Mouse (Mus musculus): ENCODE data around the gene Lamtor2. TPM values are rescaled to one million over a fixed set of nuclear protein-coding genes. Genes with fewer than 3 reads are reported as not detected.
A peak's percentile ranks its signal among the peaks of the same experiment; 100 is the strongest.

Lamtor2 gene
- polyA plus RNA-seq, 1 experiment from 2014 or later, result 107 TPM

DNA sequence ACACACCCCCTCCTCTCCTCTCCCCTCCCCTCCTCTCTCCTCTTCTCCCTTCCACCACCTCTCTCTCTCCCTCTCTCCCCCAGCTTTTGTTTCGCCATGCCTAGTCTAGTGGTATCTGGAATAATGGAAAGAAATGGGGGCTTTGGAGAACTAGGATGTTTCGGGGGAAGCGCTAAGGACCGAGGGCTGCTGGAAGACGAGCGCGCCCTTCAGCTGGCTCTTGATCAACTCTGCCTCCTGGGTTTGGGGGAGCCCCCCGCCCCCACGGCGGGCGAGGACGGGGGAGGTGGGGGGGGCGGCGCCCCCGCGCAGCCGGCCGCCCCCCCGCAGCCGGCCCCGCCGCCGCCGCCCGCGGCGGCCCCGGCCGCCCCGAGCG is 20.6 kb downstream of the Lamtor2 start, which contains the start of gene Mex3a:
Gene Mex3a, plus strand, starts transcription at position 97 of the 376 bp plus-strand sequence.
- Histone ChIP-seq H3K4me1 (replicated peaks; ENCODE audit: control insufficient read depth, insufficient read depth, low read length) (peaks cover 68% of the 10 kb centered on the region), H3K36me3 (replicated peaks; ENCODE audit: control insufficient read depth, insufficient read depth) (peaks cover 24% of the 10 kb centered on the region), H3K27ac (peak within 1 kb of the TSS; percentile 98), H3K4me3 (replicated peaks; ENCODE audit: low read length) (peak within 1 kb of the TSS; percentile 93), H3K4me2 (replicated peaks) (peak within 1 kb of the TSS; percentile 96), H3K9me3 (ENCODE audit: control insufficient read depth, low read length) (no peaks in the 10 kb centered on the region), H3K9ac (peak within 1 kb of the TSS; percentile 100), H3K27me3 (ENCODE audit: control insufficient read depth, insufficient read depth, low read length) (no peaks in the 10 kb centered on the region)
- ATAC-seq (ENCODE audit: low FRiP score), result no peak
- DNase-seq (ENCODE audit: low spot score), result no peak
- 1% methylated on average over 14 of the region's 31 CpGs for WGBS

DNA sequence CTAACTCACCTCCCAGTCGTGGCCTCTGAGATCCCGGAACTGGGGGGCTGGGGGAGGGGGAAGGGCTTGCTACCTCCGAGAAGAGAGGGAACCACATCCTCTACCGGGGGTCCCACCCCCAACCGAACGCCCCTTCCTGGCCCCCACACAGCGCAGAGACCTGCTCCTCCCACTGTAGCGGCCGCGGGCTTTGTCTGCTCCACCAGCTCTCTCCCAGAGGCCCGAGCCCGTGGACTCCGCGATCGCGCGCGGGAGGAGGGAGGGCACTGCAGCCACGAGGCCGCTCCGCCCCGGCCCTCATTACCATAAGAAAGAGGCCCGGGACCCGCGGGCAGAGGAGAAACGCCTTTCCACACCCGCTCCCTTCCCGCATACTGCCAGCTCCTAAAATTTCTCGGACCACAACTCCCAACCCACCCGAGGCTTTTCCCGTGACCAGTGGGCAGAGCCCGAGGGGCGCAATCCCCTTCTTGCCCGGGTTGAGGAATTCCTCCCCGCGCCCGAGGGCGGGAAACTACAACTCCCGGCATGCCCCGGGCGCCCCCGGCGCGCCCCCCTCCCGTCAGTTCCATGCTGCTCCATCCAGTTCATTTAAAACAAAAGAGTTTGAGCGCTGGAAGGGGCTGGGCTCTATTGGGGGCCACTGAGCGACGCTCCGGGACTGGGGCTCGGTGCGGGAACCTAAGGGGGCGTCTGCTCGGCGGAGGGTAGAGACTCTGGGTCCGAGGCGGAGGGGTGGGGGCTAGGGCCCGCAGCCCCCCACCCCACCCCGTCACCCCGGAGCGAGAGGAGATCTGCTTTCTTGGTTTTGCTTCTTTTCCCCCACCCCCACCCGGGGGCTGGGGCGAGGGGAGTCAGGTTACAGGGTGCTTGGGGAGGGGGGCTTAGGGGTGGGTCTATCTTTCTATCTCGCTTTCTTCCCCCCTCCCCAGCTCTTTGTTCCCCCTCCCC is 21.3 kb downstream of the Lamtor2 start:
- peak overlapping the region; percentile 98 for H3K27ac ChIP-seq
- H3K4me1 ChIP-seq (replicated peaks; ENCODE audit: control insufficient read depth, insufficient read depth, low read length), result peaks cover 65% of the 10 kb centered on the region
- H3K9ac ChIP-seq, result peak overlapping the region; percentile 100
- H3K4me3 ChIP-seq (replicated peaks; ENCODE audit: low read length), result peak overlapping the region; percentile 93
- ATAC-seq (ENCODE audit: low FRiP score) (peak; percentile 86), DNase-seq (ENCODE audit: low spot score) (peak; percentile 90)
- WGBS, result under 1% methylated on average over 52 of the region's 63 CpGs
- peaks cover 17% of the 10 kb centered on the region for H3K36me3 ChIP-seq (replicated peaks; ENCODE audit: control insufficient read depth, insufficient read depth)
- no peaks in the 10 kb centered on the region for H3K27me3 ChIP-seq (ENCODE audit: control insufficient read depth, insufficient read depth, low read length)
- H3K4me2 ChIP-seq (replicated peaks), result peak overlapping the region; percentile 96
- H3K9me3 ChIP-seq (ENCODE audit: control insufficient read depth, low read length), result no peaks in the 10 kb centered on the region

DNA sequence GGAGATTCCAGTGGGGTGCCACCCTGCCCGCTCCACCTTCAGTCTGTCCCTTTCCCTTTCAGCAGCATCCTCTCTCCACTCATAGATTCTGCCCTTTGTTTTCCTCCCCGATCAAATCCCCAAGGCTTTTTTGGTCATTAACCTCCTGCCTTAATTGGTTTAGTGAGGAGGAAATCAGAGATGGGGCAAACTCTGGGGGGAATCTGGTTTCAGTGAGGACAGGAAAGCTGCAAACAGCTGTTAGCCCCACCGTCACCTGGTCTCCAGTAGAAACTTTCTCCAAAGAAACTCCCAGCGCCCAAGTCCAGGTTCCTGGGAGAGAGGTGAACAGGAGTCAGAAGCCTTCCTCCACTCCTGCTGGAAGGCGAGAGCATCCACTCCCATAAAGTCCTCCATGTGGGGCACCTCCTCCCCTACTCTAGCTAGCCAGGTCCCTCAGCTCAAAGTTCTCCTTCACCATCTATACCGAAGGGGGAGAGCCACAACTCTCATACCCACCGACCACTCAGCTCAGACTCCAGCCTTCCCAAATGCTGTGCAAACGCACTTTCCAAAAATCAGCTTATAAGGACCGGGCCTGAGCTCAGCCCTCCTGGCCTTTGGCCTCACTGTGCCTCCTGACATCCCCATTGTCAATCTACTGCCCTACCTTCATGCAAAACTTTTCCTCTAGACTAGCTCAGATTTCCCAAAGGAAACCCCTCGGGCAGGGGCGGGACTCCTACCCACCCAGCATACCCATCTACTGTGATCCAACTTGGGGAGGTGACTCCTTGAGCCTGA is 22.6 kb downstream of the Lamtor2 start:
- H3K4me3 ChIP-seq (replicated peaks; ENCODE audit: low read length), result peak overlapping the region; percentile 93
- peak overlapping the region; percentile 98 for H3K27ac ChIP-seq
- no peaks in the 10 kb centered on the region for H3K9me3 ChIP-seq (ENCODE audit: control insufficient read depth, low read length)
- H3K9ac ChIP-seq, result peak overlapping the region; percentile 100
- H3K4me1 ChIP-seq (replicated peaks; ENCODE audit: control insufficient read depth, insufficient read depth, low read length), result peaks cover 52% of the 10 kb centered on the region
- H3K27me3 ChIP-seq (ENCODE audit: control insufficient read depth, insufficient read depth, low read length), result no peaks in the 10 kb centered on the region
- H3K36me3 ChIP-seq (replicated peaks; ENCODE audit: control insufficient read depth, insufficient read depth), result peaks cover 5% of the 10 kb centered on the region; the same call in 1 of the 2 replicates
- ATAC-seq (ENCODE audit: low FRiP score) (no peak), DNase-seq (ENCODE audit: low spot score) (no peak)
- peak overlapping the region; percentile 96 for H3K4me2 ChIP-seq (replicated peaks)
- WGBS, result 3% methylated on average over 11 of the region's 11 CpGs

DNA sequence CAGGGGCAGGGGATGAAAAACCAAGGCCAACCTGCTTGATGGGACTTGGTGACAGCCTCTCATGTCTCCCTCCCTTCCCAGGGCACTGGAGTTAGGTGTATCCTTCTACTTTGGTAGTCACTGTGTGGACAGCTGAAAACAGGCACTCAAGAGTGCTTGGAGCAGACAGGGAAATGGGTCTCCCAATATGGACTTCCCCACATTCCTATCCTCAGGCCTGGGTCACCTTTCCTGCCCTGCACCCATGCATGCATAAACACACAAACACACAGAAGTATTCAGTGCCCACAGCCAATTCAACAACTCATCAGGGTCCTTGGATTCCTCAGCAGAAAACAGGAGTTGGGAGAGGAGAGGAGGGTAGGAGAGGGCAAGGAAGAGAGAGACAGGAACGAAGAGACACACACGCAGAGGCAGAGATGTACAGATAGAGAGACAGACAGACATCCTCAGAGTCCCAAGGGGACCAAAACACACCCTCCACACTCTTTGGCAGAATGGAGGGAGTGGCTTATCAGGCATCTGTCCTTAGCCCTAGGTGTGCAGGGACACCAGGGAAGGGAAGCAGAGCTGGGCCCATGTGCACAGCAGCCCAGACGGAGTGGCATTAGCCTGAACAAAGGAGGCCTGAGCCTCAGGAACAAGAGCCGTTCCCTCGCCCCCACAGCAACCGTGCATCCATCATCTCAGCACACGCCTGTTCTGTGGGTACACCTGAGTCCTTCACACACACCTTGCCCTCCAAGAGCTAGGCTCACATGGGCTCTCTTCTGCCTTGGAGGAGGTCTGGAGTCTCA is 23.5 kb downstream of the Lamtor2 start:
- ATAC-seq (ENCODE audit: low FRiP score) (no peak), DNase-seq (ENCODE audit: low spot score) (no peak)
- H3K9ac ChIP-seq, result peak overlapping the region; percentile 100
- no peaks in the 10 kb centered on the region for H3K9me3 ChIP-seq (ENCODE audit: control insufficient read depth, low read length)
- H3K27me3 ChIP-seq (ENCODE audit: control insufficient read depth, insufficient read depth, low read length), result no peaks in the 10 kb centered on the region
- peaks cover 7% of the 10 kb centered on the region; the same call in 1 of the 2 replicates for H3K36me3 ChIP-seq (replicated peaks; ENCODE audit: control insufficient read depth, insufficient read depth)
- peak overlapping the region; percentile 96 for H3K4me2 ChIP-seq (replicated peaks)
- peaks cover 43% of the 10 kb centered on the region for H3K4me1 ChIP-seq (replicated peaks; ENCODE audit: control insufficient read depth, insufficient read depth, low read length)
- H3K4me3 ChIP-seq (replicated peaks; ENCODE audit: low read length), result peak overlapping the region; percentile 93
- peak overlapping the region; percentile 98 for H3K27ac ChIP-seq
- WGBS, result 24% methylated on average over 7 of the region's 7 CpGs

DNA sequence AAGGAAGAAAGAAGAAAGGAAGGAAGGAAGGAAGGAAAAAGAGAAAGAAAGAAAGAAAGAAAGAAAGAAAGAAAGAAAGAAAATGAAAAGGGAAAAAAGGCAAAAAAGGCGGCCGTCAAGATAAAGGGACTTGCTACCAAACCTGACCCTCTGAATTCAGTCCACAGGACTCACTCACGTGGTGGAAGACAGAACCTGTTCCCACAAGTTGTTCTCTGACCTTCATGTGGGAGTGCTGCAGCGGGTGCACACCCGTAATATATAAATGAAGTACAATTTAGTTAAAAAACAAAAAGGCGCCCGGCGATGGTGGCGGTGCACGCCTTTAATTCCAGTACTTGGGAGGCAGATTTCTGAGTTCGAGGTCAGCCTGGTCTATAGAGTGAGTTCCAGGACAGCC is 24.2 kb downstream of the Lamtor2 start:
- Histone ChIP-seq H3K4me2 (replicated peaks) (peak overlapping the region; percentile 96), H3K9ac (no peak overlapping the region), H3K4me1 (replicated peaks; ENCODE audit: control insufficient read depth, insufficient read depth, low read length) (peaks cover 40% of the 10 kb centered on the region)

DNA sequence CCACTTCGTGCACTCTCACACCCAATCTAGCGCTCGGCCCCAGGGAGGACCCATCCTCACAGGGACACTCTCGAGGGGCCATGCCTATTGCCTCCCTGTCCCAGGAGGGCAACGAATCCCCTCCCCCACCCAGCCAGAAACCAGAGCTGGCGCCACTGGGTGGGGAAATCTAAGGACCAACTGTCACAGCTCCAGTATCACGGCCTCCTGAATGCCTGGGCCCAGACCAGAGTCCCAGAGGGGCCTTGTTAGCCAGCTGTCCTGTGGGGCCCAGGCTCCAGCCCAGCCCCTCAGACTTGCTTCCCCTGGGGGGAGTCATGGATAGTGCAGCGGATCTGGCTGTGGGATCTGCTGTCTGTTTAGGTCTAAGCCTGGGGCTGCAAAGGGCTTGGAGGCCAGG is 25.3 kb downstream of the Lamtor2 start:
- H3K9me3 ChIP-seq (ENCODE audit: control insufficient read depth, low read length), result no peaks in the 10 kb centered on the region
- peak overlapping the region; percentile 96 for H3K4me2 ChIP-seq (replicated peaks)
- peaks cover 40% of the 10 kb centered on the region for H3K4me1 ChIP-seq (replicated peaks; ENCODE audit: control insufficient read depth, insufficient read depth, low read length)
- H3K27me3 ChIP-seq (ENCODE audit: control insufficient read depth, insufficient read depth, low read length), result no peaks in the 10 kb centered on the region
- DNase-seq (ENCODE audit: low spot score) (no peak), ATAC-seq (ENCODE audit: low FRiP score) (no peak)
- 25% methylated on average over 8 of the region's 8 CpGs for whole genome bisulfite sequencing
- peak overlapping the region; percentile 52 for H3K9ac ChIP-seq
- peak overlapping the region; percentile 3; the same call in 1 of the 2 replicates for H3K4me3 ChIP-seq (replicated peaks; ENCODE audit: low read length)
- no peak overlapping the region for H3K27ac ChIP-seq
- H3K36me3 ChIP-seq (replicated peaks; ENCODE audit: control insufficient read depth, insufficient read depth), result peaks cover 13% of the 10 kb centered on the region; the same call in 1 of the 2 replicates

More for the DNA sequence above, 24.2 kb downstream of the Lamtor2 start:
- DNase-seq (ENCODE audit: low spot score) (no peak), ATAC-seq (ENCODE audit: low FRiP score) (no peak)
- Histone ChIP-seq H3K36me3 (replicated peaks; ENCODE audit: control insufficient read depth, insufficient read depth) (peaks cover 8% of the 10 kb centered on the region; the same call in 1 of the 2 replicates), H3K27me3 (ENCODE audit: control insufficient read depth, insufficient read depth, low read length) (no peaks in the 10 kb centered on the region), H3K27ac (no peak overlapping the region), H3K4me3 (replicated peaks; ENCODE audit: low read length) (no peak overlapping the region), H3K9me3 (ENCODE audit: control insufficient read depth, low read length) (no peaks in the 10 kb centered on the region)
- 84% methylated on average over 11 of the region's 11 CpGs for WGBS

DNA sequence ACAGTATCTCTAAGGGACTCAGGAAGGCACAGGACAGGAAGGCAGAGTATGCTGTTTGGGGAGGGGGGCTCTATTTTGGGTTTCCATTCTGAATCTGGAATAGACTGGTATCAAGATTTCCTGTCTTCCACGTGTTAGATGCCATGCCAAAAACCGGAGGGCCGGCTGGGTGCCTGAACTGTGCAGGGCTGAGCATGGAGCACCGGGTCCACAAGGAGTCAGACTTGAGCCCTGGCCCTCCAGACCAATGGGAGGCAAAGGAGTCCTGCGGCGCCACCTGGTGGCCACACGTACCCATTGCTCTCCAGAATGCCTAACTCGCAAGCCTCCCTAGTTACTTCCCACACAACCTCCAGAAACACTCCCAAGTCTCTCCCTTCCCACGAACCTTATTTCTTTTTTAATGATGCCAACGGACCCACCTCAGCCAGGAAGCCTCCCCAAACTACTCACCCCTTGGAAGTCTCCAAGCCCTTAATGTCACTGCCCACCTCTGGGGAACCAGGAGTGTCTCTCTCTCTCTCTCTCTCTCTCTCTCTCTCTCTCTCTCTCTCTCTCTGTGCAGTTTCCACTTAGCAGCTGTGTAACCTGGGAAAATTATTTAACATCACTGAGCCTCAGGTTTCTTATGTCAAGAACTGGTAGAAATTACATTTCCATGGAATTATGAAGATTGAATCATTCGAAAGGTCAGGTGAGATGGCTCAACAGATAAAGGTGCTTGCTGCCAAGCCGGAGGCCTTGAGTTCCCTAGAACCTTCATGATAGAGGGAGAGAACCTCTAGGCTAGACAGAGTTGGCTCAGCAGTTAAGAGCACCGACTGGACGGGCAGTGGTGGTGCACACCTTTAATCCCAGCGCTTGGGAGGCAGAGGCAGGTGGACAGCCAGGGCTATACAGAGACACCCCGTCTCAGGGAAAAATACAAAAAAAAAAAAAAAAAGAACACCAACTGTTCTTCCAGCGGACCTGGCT is 26.4 kb downstream of the Lamtor2 start:
- H3K4me3 ChIP-seq (replicated peaks; ENCODE audit: low read length), result no peak overlapping the region
- peak overlapping the region; percentile 40 for H3K4me2 ChIP-seq (replicated peaks)
- H3K9ac ChIP-seq, result 0 out of 2 replicates have a peak overlapping the region, but pooled peaks have one; percentile 12
- H3K9me3 ChIP-seq (ENCODE audit: control insufficient read depth, low read length), result no peaks in the 10 kb centered on the region
- DNase-seq (ENCODE audit: low spot score) (peak; percentile 90), ATAC-seq (ENCODE audit: low FRiP score) (peak; percentile 75)
- no peak overlapping the region for H3K27ac ChIP-seq
- H3K36me3 ChIP-seq (replicated peaks; ENCODE audit: control insufficient read depth, insufficient read depth), result peaks cover 13% of the 10 kb centered on the region; the same call in 1 of the 2 replicates
- no peaks in the 10 kb centered on the region for H3K27me3 ChIP-seq (ENCODE audit: control insufficient read depth, insufficient read depth, low read length)
- peaks cover 40% of the 10 kb centered on the region for H3K4me1 ChIP-seq (replicated peaks; ENCODE audit: control insufficient read depth, insufficient read depth, low read length)
- 32% methylated on average over 17 of the region's 17 CpGs for WGBS

DNA sequence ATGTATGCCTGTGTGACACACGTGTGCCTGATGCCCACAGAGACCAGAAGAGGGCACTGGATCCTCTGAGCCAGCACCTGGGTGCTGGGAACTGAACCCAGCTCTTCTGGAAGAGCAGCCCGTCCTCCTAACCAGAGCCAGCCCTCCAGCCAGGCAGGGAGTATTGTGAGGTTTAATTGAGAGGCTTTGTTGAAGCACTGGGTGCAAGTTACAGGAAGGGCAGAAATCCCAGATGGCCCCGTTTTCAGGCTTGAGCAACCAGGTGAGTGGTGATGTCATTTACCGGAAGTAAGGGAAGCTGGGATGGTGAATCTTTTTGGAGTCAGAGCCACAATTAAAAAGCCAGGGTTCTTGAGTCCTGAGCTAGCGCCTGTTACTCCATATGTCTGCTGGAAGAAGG is 27.9 kb downstream of the Lamtor2 start:
- ATAC-seq (ENCODE audit: low FRiP score) (no peak), DNase-seq (ENCODE audit: low spot score) (no peak)
- peaks cover 32% of the 10 kb centered on the region for H3K4me1 ChIP-seq (replicated peaks; ENCODE audit: control insufficient read depth, insufficient read depth, low read length)
- no peak overlapping the region for H3K4me2 ChIP-seq (replicated peaks)
- H3K36me3 ChIP-seq (replicated peaks; ENCODE audit: control insufficient read depth, insufficient read depth), result peaks cover 13% of the 10 kb centered on the region; the same call in 1 of the 2 replicates
- 86% methylated on average over 5 of the region's 5 CpGs for WGBS
- no peak overlapping the region for H3K4me3 ChIP-seq (replicated peaks; ENCODE audit: low read length)
- no peak overlapping the region for H3K9ac ChIP-seq
- H3K27me3 ChIP-seq (ENCODE audit: control insufficient read depth, insufficient read depth, low read length), result no peaks in the 10 kb centered on the region
- H3K9me3 ChIP-seq (ENCODE audit: control insufficient read depth, low read length), result no peaks in the 10 kb centered on the region
- H3K27ac ChIP-seq, result no peak overlapping the region

Data from hindbrain, embryonic 14.5 days (tissue).